Mouse (Mus musculus): Measurements from ENCODE around the gene AC170998.1.
"Not testable (repeated sequence)": the region's sequence is repeated elsewhere in the genome, so short reads cannot be mapped to it uniquely, and the experiment has no call there.

The AC170998.1 gene

GRCm38 (mm10) chr17:28707136-28707627 is 18.7 kb upstream of the AC170998.1 start:
- DNase-seq = no peak

- no peak for DNase-seq
These were observed 18.1 kb upstream of the AC170998.1 start for GRCm38 (mm10) chr17:28707816-28708215.

DNA sequence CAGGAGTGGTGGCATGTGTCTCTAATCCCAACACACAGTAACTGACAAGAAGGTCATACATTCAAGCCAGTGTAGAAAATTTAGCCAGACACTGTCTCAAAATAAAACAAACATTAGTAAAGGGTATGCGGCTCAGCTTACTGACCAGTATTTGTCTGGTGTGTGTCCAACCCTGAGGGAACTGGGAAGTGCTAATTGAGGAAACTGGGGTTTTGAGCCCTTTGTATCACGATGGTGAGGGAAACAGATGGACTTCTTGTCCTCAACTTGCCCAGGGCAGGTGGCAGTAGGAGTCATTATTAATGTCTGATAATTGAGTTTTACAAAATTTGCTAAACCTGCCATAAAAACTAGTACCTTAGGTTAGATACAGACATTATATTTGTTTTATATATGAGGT is 16.9 kb upstream of the AC170998.1 start:
- no peak for DNase-seq

- peak; percentile 47 for DNase-seq
These were observed 16.2 kb upstream of the AC170998.1 start for GRCm38 (mm10) chr17:28709552-28710290.

DNA sequence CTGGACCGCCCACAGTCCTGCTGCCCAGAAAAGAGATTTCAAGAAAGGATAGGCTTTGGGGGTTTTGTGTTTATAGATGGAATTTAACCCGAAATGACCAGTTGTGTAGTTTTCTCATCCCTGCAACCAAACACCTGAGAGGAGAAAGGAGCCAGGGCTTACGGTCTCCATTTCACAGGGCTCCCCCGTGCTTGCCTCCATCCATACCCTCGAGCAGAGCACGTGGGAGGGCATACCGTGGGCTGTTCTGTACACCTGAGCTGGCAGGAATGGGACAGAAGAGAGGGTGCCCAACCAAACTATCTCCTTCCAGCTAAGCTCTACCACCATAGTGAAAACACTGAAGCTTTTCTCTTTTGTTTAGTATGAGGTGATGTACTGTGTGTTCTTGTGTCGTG is 15.6 kb upstream of the AC170998.1 start:
- DNase-seq = no peak

DNA sequence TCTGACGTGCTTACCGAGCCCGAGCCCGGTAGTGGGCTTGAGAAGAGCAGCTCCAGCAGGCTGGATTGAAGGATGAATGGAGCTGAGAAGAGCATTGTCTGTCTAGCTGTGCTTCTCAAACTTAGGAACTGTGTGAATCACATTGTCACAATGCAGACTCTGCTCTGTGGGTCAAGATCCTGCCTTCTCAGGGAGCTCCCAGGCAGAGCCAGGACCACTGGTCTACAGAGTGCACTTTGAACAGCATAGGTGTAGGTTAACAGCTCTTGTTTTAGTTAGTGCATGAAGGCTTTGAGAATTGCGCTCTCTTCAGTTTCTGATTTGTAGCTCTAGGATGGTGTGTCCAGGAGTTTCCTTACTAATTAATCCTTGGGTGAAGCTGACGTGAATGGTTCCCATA is 14.6 kb upstream of the AC170998.1 start:
- DNase-seq = no peak

DNA sequence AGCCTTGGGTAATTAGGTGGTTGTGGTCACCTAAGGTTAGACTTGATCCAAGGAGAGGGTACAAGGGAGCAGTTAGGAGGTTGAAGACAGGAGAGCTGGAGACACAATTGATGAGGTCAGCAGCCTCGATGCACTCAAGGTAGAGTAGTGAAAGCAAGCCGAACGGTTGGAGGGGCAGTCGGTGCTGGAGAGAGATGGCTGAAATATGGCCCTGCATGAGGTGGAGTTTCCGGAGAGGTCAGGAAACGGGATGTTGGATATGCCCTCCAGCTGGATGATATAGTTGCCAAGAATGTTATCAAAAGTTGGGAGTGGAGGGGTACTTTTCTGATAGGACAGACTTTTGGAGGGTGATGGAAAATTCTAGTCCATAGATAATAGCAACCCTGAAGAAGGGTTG is 13.6 kb upstream of the AC170998.1 start:
- no peak for DNase-seq

- no peak for DNase-seq
These were observed 11.9 kb upstream of the AC170998.1 start for GRCm38 (mm10) chr17:28714006-28714405.

DNA sequence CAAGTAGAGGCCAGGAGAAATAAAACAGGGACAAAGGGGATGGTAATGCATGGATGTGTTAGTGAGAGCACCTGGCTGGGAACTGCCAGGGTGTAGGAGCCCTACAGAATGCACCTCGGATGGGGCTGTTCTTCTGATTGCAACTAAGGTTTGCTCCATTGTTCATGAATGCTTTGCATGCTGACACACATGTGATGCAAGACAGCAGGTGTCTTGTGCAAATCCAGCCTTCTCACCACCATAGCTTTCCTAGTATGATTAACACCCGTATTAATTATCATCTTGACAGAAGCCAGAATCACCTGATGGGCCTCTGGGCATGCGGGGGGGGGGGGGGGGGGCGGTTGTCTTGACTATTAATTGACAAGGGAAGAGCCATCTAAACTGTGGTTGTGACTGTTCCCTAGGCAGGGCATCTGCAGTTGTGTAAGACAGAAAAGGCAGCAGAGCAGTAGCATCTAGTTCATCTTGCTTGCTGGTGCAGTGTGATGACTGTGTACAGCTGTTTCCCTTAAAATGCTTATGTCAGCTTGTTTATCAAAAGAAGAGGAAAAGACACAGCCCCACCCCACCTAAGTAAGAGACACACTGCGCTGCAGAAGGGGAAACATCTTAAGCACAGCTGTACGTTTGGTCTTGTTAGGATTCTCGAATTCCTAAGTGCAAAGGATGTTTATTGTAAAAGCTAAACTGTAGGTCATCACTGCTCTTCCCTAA is 9.9 kb upstream of the AC170998.1 start:
- no peak for DNase-seq

- DNase-seq = no peak
These were observed 8.3 kb upstream of the AC170998.1 start for GRCm38 (mm10) chr17:28717535-28717934.

DNA sequence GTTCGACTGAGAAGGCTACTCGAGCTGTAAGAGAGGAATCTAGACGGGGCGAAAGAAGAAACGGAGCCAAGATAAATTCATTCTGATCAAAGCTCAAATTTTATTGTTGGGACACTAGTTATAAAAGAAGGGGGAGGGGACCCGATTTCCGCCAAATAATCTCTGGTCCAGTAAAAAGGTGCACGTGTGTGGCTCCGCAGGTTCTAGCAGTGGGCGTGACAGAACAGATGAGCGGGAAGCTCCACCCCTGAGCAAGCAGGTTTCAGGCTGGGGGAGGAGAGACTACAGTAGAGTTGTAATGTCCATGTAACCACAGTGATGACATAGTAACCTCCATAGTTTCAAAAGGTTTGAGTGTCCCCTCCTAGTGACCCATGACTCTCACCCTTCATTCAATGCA is 1.6 kb downstream of the AC170998.1 start:
- DNase-seq = not testable (repeated sequence)

GRCm38 (mm10) chr17:28735317-28736105 is 9.6 kb downstream of the AC170998.1 start:
- no peak for DNase-seq

GRCm38 (mm10) chr17:28736486-28736885 is 10.6 kb downstream of the AC170998.1 start:
- DNase-seq = no peak

DNA sequence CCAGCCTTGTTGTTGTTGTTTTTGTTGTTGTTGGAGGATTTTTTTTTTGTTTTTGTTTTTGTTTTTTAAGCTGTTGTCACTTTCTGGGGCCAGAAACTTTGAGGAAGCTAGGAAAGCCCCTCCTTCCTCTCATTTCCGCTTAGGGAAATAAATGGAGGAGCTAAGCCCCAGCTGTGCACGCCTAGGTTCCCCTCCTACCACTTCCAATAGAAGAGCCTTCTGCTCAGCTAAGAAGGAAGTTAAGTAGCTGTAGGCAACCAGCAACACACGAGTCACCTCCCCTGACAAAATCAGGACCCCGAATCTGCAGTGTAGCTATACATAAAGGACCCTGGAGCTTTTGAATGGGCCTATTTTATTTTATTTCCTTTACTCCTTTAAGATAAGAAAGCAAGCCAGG is 12.1 kb downstream of the AC170998.1 start:
- DNase-seq = no peak

GRCm38 (mm10) chr17:28739244-28739643 is 13.4 kb downstream of the AC170998.1 start:
- DNase-seq = no peak

DNA sequence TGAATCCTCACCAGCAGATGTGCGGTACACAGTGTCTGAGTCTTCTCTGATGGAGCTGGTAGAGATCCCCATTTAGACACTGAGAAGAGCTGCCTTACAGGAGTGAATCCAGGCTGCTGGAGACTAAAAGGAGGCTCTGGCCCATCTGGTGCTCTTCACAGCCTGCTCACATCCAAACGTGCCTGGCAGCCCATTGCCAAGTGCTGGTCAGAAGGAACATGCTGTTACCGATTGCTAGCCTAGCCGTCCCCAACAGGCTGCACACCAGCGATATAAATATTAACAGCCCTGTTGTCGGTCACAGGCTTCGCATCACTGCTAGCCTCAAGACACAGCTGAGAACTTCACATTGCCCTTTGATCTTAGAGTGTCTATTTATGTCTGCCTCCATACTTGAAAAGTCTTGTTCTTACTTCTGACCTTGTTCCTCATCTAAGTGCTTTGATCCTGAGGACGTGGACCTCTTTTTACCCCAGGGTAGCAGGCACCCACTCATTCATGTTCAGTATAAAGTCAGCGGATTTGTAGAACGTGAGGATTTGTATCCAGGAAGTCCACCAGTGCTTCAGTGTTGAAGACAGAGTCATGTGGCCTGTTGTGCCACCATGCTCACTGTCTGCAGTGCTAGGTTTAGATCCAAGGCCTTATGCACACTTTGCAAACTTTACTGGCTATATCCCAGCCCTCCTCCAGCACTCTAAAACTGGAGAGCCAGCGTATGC is 17.4 kb downstream of the AC170998.1 start:
- DNase-seq = peak; percentile 80

DNA sequence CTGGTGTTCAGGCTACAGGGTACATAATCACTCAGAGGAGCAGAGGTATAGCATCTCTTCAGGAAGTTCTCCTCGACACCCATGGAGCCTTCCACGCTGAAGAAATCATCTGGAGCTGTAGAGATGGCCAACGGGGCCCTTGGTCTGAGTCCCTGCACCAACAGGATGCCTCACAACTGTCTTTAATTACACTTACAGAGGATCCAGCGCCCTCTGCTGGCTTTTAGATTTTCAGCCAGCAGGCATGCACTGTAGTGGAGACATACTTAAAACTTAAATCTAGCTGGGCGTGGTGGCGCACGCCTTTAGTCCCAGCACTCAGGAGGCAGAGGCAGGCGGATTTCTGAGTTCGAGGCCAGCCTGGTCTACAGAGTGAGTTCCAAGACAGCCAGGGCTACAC is 18.0 kb downstream of the AC170998.1 start:
- no peak for DNase-seq

- no peak for DNase-seq
These were observed 19.9 kb downstream of the AC170998.1 start for GRCm38 (mm10) chr17:28745773-28746172.

DNA sequence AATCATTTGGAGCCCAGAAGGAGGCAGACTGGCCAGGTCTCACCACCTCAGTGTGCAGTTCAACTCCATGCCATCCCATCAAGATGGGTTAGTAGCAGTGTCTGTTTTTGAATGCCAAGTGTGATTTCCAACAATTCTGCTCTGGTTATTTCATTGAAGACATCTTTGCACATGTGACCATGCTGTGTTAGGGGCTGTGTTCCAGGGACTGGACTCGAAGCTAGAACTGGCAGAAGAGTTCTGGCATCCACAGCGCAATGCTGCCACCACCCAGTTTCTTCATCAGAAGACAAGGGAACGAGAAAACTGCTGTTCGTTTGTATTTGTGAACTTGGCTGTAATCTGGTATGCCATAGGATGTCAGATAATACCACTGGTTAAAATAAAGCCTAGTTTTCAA is 22.1 kb downstream of the AC170998.1 start:
- no peak for DNase-seq

DNA sequence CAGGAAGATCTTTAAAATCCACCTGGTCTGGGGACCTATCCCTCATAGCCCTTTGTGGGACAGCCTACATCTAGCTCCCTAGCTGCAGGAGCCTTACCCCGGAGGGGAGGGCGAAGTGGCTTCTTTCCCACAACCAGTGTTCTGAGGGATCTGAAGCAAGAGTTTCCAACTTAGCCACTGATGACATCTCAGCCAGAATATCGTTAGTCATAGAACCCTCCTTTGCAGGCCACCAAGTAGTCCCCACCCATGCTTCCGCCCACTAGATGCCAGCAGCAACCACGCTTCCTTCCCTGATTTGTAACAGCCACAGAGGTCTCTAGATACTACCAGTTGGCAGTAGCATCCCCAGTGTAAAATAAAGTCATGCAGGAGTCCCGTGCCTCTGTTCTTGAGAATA is 24.7 kb downstream of the AC170998.1 start:
- DNase-seq = no peak

- no peak for DNase-seq
These were observed 30.6 kb downstream of the AC170998.1 start for GRCm38 (mm10) chr17:28756447-28756846.

DNA sequence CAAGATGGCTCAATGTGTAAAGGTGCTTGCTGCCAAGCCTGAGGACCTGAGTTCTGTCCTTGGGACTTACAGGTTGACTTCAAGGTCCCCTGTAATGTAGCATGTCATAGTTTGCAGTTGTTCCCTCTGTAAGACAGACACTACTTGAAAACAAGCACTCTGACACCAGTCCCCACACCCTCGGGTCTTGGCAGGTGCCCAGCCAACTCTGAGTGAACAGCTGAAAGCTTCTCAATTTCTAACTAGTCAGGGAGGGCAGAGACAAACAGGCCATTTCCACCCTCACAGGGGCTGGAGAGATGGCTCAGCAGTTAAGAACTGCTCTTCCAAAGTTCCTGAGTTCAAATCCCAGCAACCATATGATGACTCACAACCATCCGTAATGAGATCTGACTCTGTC is 31.6 kb downstream of the AC170998.1 start:
- no peak for DNase-seq

Data from layer of hippocampus, adult 9-11 months (tissue).